Mouse (Mus musculus): Measurements from ENCODE around the gene Actl6a.

GRCm38 (mm10) chr3:32709388-32709787 is 3.3 kb downstream of the Actl6a start:
- TF ChIP-seq CTCF (IDR thresholded peaks at IDR 0.05; ENCODE audit: low read depth) (no peak), EP300 (IDR thresholded peaks at IDR 0.05; ENCODE audit: low read depth) (no peak)

All from heart, postnatal 0 days (tissue).